Mouse (Mus musculus): ENCODE measurements at regions not wholly inside any gene's neighbourhood (a gene's known extent, or its start where the extent isn't known, plus 50 kb on each side); places are given as distances from the start of the nearest gene placed in this dataset.

- H3K9me3 ChIP-seq (replicated peaks; ENCODE audit: control insufficient read depth, low read length), result no peaks in the 10 kb centered on the region
- H3K27me3 ChIP-seq (ENCODE audit: control insufficient read depth, insufficient read depth, low read length), result no peaks in the 10 kb centered on the region
- WGBS, result 64% methylated on average over 11 of the region's 11 CpGs
- ATAC-seq (ENCODE audit: insufficient read depth, low read depth) (no peak), DNase-seq (ENCODE audit: low spot score) (no peak)
- no peak overlapping the region for H3K4me2 ChIP-seq (ENCODE audit: low read depth, low read length)
- H3K36me3 ChIP-seq (replicated peaks; ENCODE audit: control insufficient read depth, insufficient read depth, low read length), result no peaks in the 10 kb centered on the region
- no peak for TF ChIP-seq EP300 (IDR thresholded peaks at IDR 0.05; ENCODE audit: low read depth)
- TF ChIP-seq CTCF (IDR thresholded peaks at IDR 0.05; ENCODE audit: low read depth), result no peak
- no peak overlapping the region for H3K27ac ChIP-seq (ENCODE audit: low read depth)
- no peaks in the 10 kb centered on the region for H3K4me1 ChIP-seq (ENCODE audit: control insufficient read depth, insufficient read depth)
- H3K4me3 ChIP-seq (ENCODE audit: low read depth, low read length), result no peak overlapping the region
- H3K9ac ChIP-seq (replicated peaks; ENCODE audit: low read depth, low read length), result no peak overlapping the region
These were observed 2416.4 kb upstream of the 5930422O12Rik start for GRCm38 (mm10) chr8:31012068-31012467.

GRCm38 (mm10) chr8:31031721-31032591 is 2396.6 kb upstream of the 5930422O12Rik start:
- TF ChIP-seq EP300 (IDR thresholded peaks at IDR 0.05; ENCODE audit: low read depth) (no peak), CTCF (IDR thresholded peaks at IDR 0.05; ENCODE audit: low read depth) (peak; percentile 84)
- Histone ChIP-seq H3K4me1 (ENCODE audit: control insufficient read depth, insufficient read depth) (no peaks in the 10 kb centered on the region), H3K27me3 (ENCODE audit: control insufficient read depth, insufficient read depth, low read length) (no peaks in the 10 kb centered on the region), H3K9me3 (replicated peaks; ENCODE audit: control insufficient read depth, low read length) (no peaks in the 10 kb centered on the region), H3K4me2 (ENCODE audit: low read depth, low read length) (peak overlapping the region; percentile 63), H3K36me3 (replicated peaks; ENCODE audit: control insufficient read depth, insufficient read depth, low read length) (no peaks in the 10 kb centered on the region), H3K27ac (ENCODE audit: low read depth) (0 out of 2 replicates have a peak overlapping the region, but pooled peaks have one; percentile 18), H3K4me3 (ENCODE audit: low read depth, low read length) (peak overlapping the region; percentile 40), H3K9ac (replicated peaks; ENCODE audit: low read depth, low read length) (no peak overlapping the region)
- WGBS, result 6% methylated on average over 22 of the region's 24 CpGs
- ATAC-seq (ENCODE audit: insufficient read depth, low read depth) (peak; percentile 91), DNase-seq (ENCODE audit: low spot score) (peak; percentile 65)

GRCm38 (mm10) chr8:31033281-31033680 is 2395.2 kb upstream of the 5930422O12Rik start:
- 6% methylated on average over 13 of the region's 13 CpGs for WGBS
- H3K9me3 ChIP-seq (replicated peaks; ENCODE audit: control insufficient read depth, low read length), result no peaks in the 10 kb centered on the region
- no peak overlapping the region; the same call in 1 of the 2 replicates for H3K9ac ChIP-seq (replicated peaks; ENCODE audit: low read depth, low read length)
- ATAC-seq (ENCODE audit: insufficient read depth, low read depth), result no peak
- H3K36me3 ChIP-seq (replicated peaks; ENCODE audit: control insufficient read depth, insufficient read depth, low read length), result no peaks in the 10 kb centered on the region
- no peaks in the 10 kb centered on the region for H3K4me1 ChIP-seq (ENCODE audit: control insufficient read depth, insufficient read depth)
- H3K4me2 ChIP-seq (ENCODE audit: low read depth, low read length), result peak overlapping the region; percentile 63
- H3K27me3 ChIP-seq (ENCODE audit: control insufficient read depth, insufficient read depth, low read length), result no peaks in the 10 kb centered on the region
- peak; percentile 66 for DNase-seq (ENCODE audit: low spot score)
- H3K27ac ChIP-seq (ENCODE audit: low read depth), result no peak overlapping the region
- TF ChIP-seq CTCF (IDR thresholded peaks at IDR 0.05; ENCODE audit: low read depth) (peak; percentile 96), EP300 (IDR thresholded peaks at IDR 0.05; ENCODE audit: low read depth) (no peak)
- peak overlapping the region; percentile 41 for H3K4me3 ChIP-seq (ENCODE audit: low read depth, low read length)

GRCm38 (mm10) chr8:31036892-31037291 is 2391.6 kb upstream of the 5930422O12Rik start:
- ATAC-seq (ENCODE audit: insufficient read depth, low read depth), result no peak
- WGBS, result 73% methylated on average over 2 of the region's 2 CpGs
- Histone ChIP-seq H3K4me3 (ENCODE audit: low read depth, low read length) (no peak overlapping the region), H3K4me2 (ENCODE audit: low read depth, low read length) (no peak overlapping the region), H3K9ac (replicated peaks; ENCODE audit: low read depth, low read length) (no peak overlapping the region), H3K36me3 (replicated peaks; ENCODE audit: control insufficient read depth, insufficient read depth, low read length) (no peaks in the 10 kb centered on the region), H3K27ac (ENCODE audit: low read depth) (no peak overlapping the region), H3K27me3 (ENCODE audit: control insufficient read depth, insufficient read depth, low read length) (no peaks in the 10 kb centered on the region), H3K9me3 (replicated peaks; ENCODE audit: control insufficient read depth, low read length) (no peaks in the 10 kb centered on the region), H3K4me1 (ENCODE audit: control insufficient read depth, insufficient read depth) (no peaks in the 10 kb centered on the region)
- no peak for DNase-seq (ENCODE audit: low spot score)
- no peak for TF ChIP-seq CTCF (IDR thresholded peaks at IDR 0.05; ENCODE audit: low read depth)
- TF ChIP-seq EP300 (IDR thresholded peaks at IDR 0.05; ENCODE audit: low read depth), result no peak

Measured in heart, postnatal 0 days (tissue).